Mouse (Mus musculus): ENCODE measurements around the gene Nipsnap3b.

GRCm38 (mm10) chr4:53027811-53028210 is 16.1 kb downstream of the Nipsnap3b start:
- TF ChIP-seq CTCF (IDR thresholded peaks at IDR 0.05; ENCODE audit: extremely low read depth, insufficient read depth, insufficient read length, insufficient replicate concordance) (no peak), POLR2A (IDR thresholded peaks at IDR 0.05; ENCODE audit: low read depth, low read length) (no peak)
